Mouse (Mus musculus): Measurements from ENCODE around the gene Adamts17. TPM values are rescaled to one million over a fixed set of nuclear protein-coding genes. Genes with fewer than 3 reads are reported as not detected.

The Adamts17 gene
- polyA plus RNA-seq, 1 experiment from 2014 or later, result 2.6 TPM

- no peaks in the 10 kb centered on the region for H3K27me3 ChIP-seq (ENCODE audit: control insufficient read depth, insufficient read depth, low read length)
- H3K27ac ChIP-seq (replicated peaks; ENCODE audit: low read depth, low read length), result no peak overlapping the region
- no peak overlapping the region for H3K9ac ChIP-seq (replicated peaks; ENCODE audit: low read length)
- H3K4me1 ChIP-seq (ENCODE audit: control insufficient read depth, insufficient read depth, low read length), result no peaks in the 10 kb centered on the region
- H3K9me3 ChIP-seq (ENCODE audit: control insufficient read depth, low read length), result no peaks in the 10 kb centered on the region
- no peak overlapping the region for H3K4me2 ChIP-seq (ENCODE audit: low read length)
- DNase-seq, result no peak
- no peaks in the 10 kb centered on the region for H3K36me3 ChIP-seq (ENCODE audit: control insufficient read depth, insufficient read depth, low read length)
- H3K4me3 ChIP-seq (replicated peaks; ENCODE audit: low read depth, low read length), result no peak overlapping the region
- ATAC-seq (ENCODE audit: low FRiP score, low TSS enrichment), result no peak
These were observed 193.1 kb downstream of the Adamts17 start for GRCm38 (mm10) chr7:67032616-67033015.

GRCm38 (mm10) chr7:67034369-67034768 is 194.8 kb downstream of the Adamts17 start:
- no peaks in the 10 kb centered on the region for H3K4me1 ChIP-seq (ENCODE audit: control insufficient read depth, insufficient read depth, low read length)
- H3K27ac ChIP-seq (replicated peaks; ENCODE audit: low read depth, low read length), result no peak overlapping the region
- WGBS, result 90% methylated on average over 2 of the region's 2 CpGs

GRCm38 (mm10) chr7:67035246-67035645 is 195.7 kb downstream of the Adamts17 start:
- ATAC-seq (ENCODE audit: low FRiP score, low TSS enrichment), result no peak
- Histone ChIP-seq H3K4me3 (replicated peaks; ENCODE audit: low read depth, low read length) (no peak overlapping the region), H3K9me3 (ENCODE audit: control insufficient read depth, low read length) (no peaks in the 10 kb centered on the region), H3K27ac (replicated peaks; ENCODE audit: low read depth, low read length) (no peak overlapping the region), H3K27me3 (ENCODE audit: control insufficient read depth, insufficient read depth, low read length) (no peaks in the 10 kb centered on the region), H3K9ac (replicated peaks; ENCODE audit: low read length) (no peak overlapping the region), H3K4me1 (ENCODE audit: control insufficient read depth, insufficient read depth, low read length) (no peaks in the 10 kb centered on the region), H3K36me3 (ENCODE audit: control insufficient read depth, insufficient read depth, low read length) (no peaks in the 10 kb centered on the region), H3K4me2 (ENCODE audit: low read length) (no peak overlapping the region)
- 89% methylated on average over 10 of the region's 10 CpGs for WGBS
- DNase-seq, result no peak

More at GRCm38 (mm10) chr7:67034369-67034768, 194.8 kb downstream of the Adamts17 start:
- no peaks in the 10 kb centered on the region for H3K9me3 ChIP-seq (ENCODE audit: control insufficient read depth, low read length)
- H3K36me3 ChIP-seq (ENCODE audit: control insufficient read depth, insufficient read depth, low read length), result no peaks in the 10 kb centered on the region
- H3K4me2 ChIP-seq (ENCODE audit: low read length), result no peak overlapping the region
- DNase-seq (no peak), ATAC-seq (ENCODE audit: low FRiP score, low TSS enrichment) (no peak)
- H3K9ac ChIP-seq (replicated peaks; ENCODE audit: low read length), result no peak overlapping the region
- H3K4me3 ChIP-seq (replicated peaks; ENCODE audit: low read depth, low read length), result no peak overlapping the region
- H3K27me3 ChIP-seq (ENCODE audit: control insufficient read depth, insufficient read depth, low read length), result no peaks in the 10 kb centered on the region

- DNase-seq (no peak), ATAC-seq (ENCODE audit: low FRiP score, low TSS enrichment) (no peak)
- no peaks in the 10 kb centered on the region for H3K27me3 ChIP-seq (ENCODE audit: control insufficient read depth, insufficient read depth, low read length)
- H3K4me2 ChIP-seq (ENCODE audit: low read length), result no peak overlapping the region
- H3K27ac ChIP-seq (replicated peaks; ENCODE audit: low read depth, low read length), result no peak overlapping the region
- 94% methylated on average over 5 of the region's 5 CpGs for WGBS
- H3K36me3 ChIP-seq (ENCODE audit: control insufficient read depth, insufficient read depth, low read length), result no peaks in the 10 kb centered on the region
- H3K9ac ChIP-seq (replicated peaks; ENCODE audit: low read length), result no peak overlapping the region
- H3K9me3 ChIP-seq (ENCODE audit: control insufficient read depth, low read length), result no peaks in the 10 kb centered on the region
- H3K4me3 ChIP-seq (replicated peaks; ENCODE audit: low read depth, low read length), result no peak overlapping the region
- H3K4me1 ChIP-seq (ENCODE audit: control insufficient read depth, insufficient read depth, low read length), result no peaks in the 10 kb centered on the region
These were observed 196.1 kb downstream of the Adamts17 start for GRCm38 (mm10) chr7:67035661-67036060.

GRCm38 (mm10) chr7:67036502-67037485 is 197.3 kb downstream of the Adamts17 start:
- ATAC-seq (ENCODE audit: low FRiP score, low TSS enrichment) (no peak), DNase-seq (no peak)
- H3K27ac ChIP-seq (replicated peaks; ENCODE audit: low read depth, low read length), result no peak overlapping the region
- no peak overlapping the region for H3K4me3 ChIP-seq (replicated peaks; ENCODE audit: low read depth, low read length)
- no peaks in the 10 kb centered on the region for H3K4me1 ChIP-seq (ENCODE audit: control insufficient read depth, insufficient read depth, low read length)
- no peaks in the 10 kb centered on the region for H3K36me3 ChIP-seq (ENCODE audit: control insufficient read depth, insufficient read depth, low read length)
- no peak overlapping the region for H3K9ac ChIP-seq (replicated peaks; ENCODE audit: low read length)
- H3K4me2 ChIP-seq (ENCODE audit: low read length), result no peak overlapping the region
- H3K27me3 ChIP-seq (ENCODE audit: control insufficient read depth, insufficient read depth, low read length), result no peaks in the 10 kb centered on the region
- H3K9me3 ChIP-seq (ENCODE audit: control insufficient read depth, low read length), result no peaks in the 10 kb centered on the region
- 57% methylated on average over 5 of the region's 5 CpGs for WGBS

GRCm38 (mm10) chr7:67037726-67038520 is 198.4 kb downstream of the Adamts17 start:
- no peak overlapping the region for H3K27ac ChIP-seq (replicated peaks; ENCODE audit: low read depth, low read length)
- WGBS, result 87% methylated on average over 4 of the region's 4 CpGs
- no peak for DNase-seq
- H3K4me1 ChIP-seq (ENCODE audit: control insufficient read depth, insufficient read depth, low read length), result no peaks in the 10 kb centered on the region
- H3K9ac ChIP-seq (replicated peaks; ENCODE audit: low read length), result no peak overlapping the region
- no peak overlapping the region for H3K4me2 ChIP-seq (ENCODE audit: low read length)
- H3K36me3 ChIP-seq (ENCODE audit: control insufficient read depth, insufficient read depth, low read length), result no peaks in the 10 kb centered on the region
- H3K4me3 ChIP-seq (replicated peaks; ENCODE audit: low read depth, low read length), result no peak overlapping the region
- H3K9me3 ChIP-seq (ENCODE audit: control insufficient read depth, low read length), result no peaks in the 10 kb centered on the region
- no peak for ATAC-seq (ENCODE audit: low FRiP score, low TSS enrichment)
- H3K27me3 ChIP-seq (ENCODE audit: control insufficient read depth, insufficient read depth, low read length), result no peaks in the 10 kb centered on the region

GRCm38 (mm10) chr7:67039143-67039542 is 199.6 kb downstream of the Adamts17 start:
- H3K4me1 ChIP-seq (ENCODE audit: control insufficient read depth, insufficient read depth, low read length), result no peaks in the 10 kb centered on the region
- no peak overlapping the region for H3K4me3 ChIP-seq (replicated peaks; ENCODE audit: low read depth, low read length)
- no peaks in the 10 kb centered on the region for H3K9me3 ChIP-seq (ENCODE audit: control insufficient read depth, low read length)
- no peak for ATAC-seq (ENCODE audit: low FRiP score, low TSS enrichment)
- WGBS, result 84% methylated on average over 3 of the region's 3 CpGs
- H3K36me3 ChIP-seq (ENCODE audit: control insufficient read depth, insufficient read depth, low read length), result no peaks in the 10 kb centered on the region
- no peak for DNase-seq
- no peak overlapping the region for H3K27ac ChIP-seq (replicated peaks; ENCODE audit: low read depth, low read length)
- H3K9ac ChIP-seq (replicated peaks; ENCODE audit: low read length), result no peak overlapping the region
- no peaks in the 10 kb centered on the region for H3K27me3 ChIP-seq (ENCODE audit: control insufficient read depth, insufficient read depth, low read length)
- no peak overlapping the region for H3K4me2 ChIP-seq (ENCODE audit: low read length)

- H3K27me3 ChIP-seq (ENCODE audit: control insufficient read depth, insufficient read depth, low read length), result no peaks in the 10 kb centered on the region
- H3K4me3 ChIP-seq (replicated peaks; ENCODE audit: low read depth, low read length), result no peak overlapping the region
- 78% methylated on average over 8 of the region's 8 CpGs for WGBS
- H3K4me2 ChIP-seq (ENCODE audit: low read length), result no peak overlapping the region
- no peaks in the 10 kb centered on the region for H3K4me1 ChIP-seq (ENCODE audit: control insufficient read depth, insufficient read depth, low read length)
- ATAC-seq (ENCODE audit: low FRiP score, low TSS enrichment) (no peak), DNase-seq (no peak)
- H3K9me3 ChIP-seq (ENCODE audit: control insufficient read depth, low read length), result no peaks in the 10 kb centered on the region
- H3K9ac ChIP-seq (replicated peaks; ENCODE audit: low read length), result no peak overlapping the region
- H3K36me3 ChIP-seq (ENCODE audit: control insufficient read depth, insufficient read depth, low read length), result no peaks in the 10 kb centered on the region
- H3K27ac ChIP-seq (replicated peaks; ENCODE audit: low read depth, low read length), result no peak overlapping the region
These were observed 200.3 kb downstream of the Adamts17 start for GRCm38 (mm10) chr7:67039861-67040260.
